Mouse (Mus musculus) mature B cell (primary cell): ENCODE data around the gene Kctd7.

Source experiments
- in situ Hi-C: fragments of 300-500 bp; cut with MboI; formaldehyde crosslinking; loops from 2 replicates; pipeline ENCODE4 v1.14.3; 2019

Kctd7 gene

DNA sequence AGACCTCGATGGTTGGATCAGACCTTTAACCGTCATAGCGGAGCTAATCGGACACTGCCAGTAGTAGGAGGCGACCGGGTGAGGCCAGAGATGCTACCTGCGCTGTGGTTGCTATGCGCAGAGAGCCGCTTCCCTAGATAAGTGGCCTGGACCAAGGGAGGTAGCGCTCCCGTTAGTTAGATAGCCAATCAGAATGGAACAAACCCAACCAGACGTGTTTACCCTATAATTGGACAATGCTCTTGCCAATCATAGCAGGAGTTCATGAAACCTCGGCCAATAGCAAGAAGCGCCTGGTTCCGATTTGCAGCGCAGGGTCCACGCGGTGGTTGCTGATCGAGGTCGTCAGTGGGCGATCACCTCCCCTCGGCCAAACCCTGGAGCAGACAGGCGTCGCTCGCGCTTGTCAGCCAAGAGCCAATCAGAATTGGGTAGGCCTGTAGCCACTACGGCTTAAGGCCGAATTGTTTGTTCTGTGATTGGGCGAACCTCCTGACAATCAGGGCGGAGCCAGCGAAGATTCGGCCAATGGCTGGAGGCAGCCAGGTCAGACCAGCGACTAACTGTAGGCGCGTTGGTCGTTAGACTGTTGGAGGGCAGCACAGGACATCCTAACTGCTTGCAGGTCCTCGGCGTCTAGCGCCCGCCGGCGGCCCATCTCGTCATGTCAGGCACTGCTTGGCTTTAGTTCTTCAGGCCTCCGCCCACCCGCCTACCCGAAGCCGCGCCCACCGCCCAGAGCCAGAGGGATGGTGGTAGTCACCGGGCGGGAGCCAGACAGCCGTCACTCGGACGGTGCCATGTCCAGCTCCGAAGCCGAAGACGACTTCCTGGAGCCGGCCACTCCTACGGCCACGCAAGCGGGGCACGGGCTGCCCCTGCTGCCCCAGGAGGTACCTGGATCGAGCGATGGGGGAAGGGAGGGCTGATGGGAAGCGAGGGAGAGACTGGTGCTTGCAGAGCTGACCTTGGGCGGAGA, at the start of gene Kctd7:
Gene Kctd7, plus strand, starts transcription at position 528 of the 979 bp plus-strand sequence.
- in situ Hi-C loops: loop anchor here (25.0 kb wide), 1 partner anchor 107 kb away; the partner anchor contains the start of genes Asl and Crcp

DNA sequence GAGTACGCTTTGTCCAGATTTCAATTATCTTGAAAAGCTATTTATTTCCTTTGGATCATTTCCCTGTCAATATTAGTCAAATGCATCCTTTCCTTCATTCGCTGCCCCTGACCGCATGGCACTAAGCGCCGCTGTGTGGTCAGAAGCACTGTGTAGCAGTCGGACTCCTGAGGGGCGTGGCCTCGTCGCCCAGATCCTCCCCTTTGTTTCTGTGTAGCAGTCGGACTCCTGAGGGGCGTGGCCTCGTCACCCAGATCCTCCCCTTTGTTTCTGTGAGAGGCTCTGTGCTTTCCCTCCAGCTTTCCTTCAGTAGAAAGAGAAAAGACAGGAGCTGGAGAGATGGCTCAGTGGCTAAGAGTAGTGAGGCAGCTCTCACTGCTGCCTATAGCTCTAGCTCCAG, 47.9 kb upstream of the Kctd7 start:
- in situ Hi-C loops: no loop called here

DNA sequence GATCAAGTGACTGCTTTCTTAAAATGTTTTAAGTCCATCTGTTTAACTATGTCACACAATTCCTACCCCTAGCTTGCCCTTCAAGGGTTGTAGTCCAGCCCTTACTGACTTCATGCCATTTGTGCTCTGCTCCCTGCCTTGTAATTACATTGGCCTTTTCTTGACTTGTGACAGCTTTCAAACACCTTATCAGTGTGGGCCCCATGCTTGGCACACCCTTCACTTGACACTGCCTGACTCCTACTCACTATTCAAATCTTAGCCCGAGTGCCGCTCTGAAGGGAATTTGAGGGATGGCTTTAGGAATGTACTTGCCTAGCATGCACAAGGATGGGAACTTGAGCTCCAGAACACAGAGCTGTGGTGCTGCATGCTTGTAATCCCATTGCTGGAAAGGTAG, 46.8 kb upstream of the Kctd7 start:
- in situ Hi-C loops: no loop called here

DNA sequence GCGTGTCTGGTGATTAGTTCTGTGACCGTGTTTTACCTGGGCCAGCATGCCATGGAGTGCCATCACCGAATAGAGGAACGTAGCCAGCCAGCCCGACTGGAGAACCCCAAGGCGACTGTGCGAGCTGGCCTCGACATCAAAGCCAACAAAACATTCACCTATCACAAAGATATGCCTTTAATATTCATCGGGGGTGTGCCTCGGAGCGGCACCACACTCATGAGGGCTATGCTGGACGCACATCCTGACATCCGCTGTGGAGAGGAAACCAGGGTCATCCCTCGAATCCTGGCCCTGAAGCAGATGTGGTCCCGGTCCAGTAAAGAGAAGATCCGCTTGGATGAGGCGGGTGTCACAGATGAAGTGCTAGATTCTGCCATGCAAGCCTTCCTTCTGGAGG, 42.9 kb upstream of the Kctd7 start:
- in situ Hi-C loops: no loop called here

DNA sequence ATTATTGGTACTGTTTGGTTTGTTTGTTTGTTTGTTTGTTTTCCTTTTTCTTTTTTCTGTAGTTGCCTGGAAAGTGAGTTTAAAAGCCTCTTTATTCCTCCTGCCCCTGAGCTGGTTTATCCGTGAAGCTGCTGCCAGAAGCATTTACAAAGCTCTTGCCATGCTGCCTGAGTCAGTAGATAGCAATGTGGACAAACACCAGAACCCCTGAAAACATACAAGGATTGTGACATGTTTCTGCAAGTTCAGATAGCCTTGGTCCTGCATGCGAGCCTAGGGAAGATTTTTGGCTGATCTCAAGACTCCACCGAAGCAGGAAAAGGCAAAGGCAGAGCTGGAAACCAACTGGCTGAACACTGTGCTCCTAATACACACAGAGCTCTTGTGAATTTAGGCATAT, 35.3 kb upstream of the Kctd7 start:
- in situ Hi-C loops: no loop called here

DNA sequence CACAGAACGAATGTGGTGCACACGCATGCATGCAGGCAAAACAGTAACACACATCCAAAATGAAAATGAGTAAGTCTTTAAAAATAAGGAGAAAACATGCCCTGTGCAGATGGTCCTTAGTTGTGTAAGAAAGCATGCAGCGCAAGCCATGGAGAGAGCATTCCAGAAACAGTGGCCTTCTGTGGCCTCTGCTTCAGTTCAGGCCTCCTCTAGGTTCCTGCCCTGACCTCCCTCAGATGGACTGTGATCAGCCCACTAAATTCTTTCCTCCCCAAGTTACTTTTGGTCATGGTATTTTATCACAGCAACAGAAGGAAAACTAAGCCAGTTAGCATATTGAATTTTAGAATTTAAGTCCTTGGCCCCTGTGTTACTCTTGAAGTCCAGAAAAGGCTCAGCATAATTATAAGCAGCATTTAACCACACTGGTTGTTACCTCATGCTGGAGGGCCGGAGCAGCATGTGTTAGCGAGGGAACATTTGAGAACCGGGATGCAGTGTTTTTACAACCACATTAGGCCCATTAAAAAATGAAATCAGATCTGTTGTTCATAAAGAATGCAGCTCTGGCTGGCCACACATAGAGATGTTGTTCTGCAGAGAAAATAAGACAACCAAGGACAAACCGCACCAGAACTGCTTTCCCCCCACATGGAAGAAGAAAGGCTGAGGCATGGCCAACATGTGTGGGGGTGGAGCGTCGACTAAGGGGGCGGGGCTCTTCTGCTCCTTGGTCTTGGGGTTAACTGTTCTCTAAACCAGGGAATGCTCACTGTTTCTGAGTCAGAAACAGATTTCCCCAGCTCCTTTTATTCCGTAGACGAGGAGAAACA, 33.8 kb upstream of the Kctd7 start:
- in situ Hi-C loops: no loop called here

DNA sequence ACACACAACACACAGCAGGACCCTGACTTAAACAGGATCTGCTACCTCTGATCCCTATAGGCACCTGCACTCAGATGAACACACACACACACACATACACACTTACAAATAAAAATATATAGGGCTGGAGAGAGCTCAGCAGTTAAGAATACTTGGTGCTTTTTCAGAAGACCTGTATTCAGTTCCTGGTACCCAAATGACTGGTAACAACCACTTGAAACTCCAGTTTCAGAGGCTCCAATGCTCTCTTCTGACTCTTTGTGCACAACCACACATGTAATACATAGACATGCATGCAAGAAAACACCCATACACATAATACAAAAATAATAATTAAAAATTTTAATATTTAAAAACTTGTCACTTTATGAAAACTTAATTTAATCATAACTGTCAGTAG, 32.0 kb upstream of the Kctd7 start:
- in situ Hi-C loops: no loop called here

DNA sequence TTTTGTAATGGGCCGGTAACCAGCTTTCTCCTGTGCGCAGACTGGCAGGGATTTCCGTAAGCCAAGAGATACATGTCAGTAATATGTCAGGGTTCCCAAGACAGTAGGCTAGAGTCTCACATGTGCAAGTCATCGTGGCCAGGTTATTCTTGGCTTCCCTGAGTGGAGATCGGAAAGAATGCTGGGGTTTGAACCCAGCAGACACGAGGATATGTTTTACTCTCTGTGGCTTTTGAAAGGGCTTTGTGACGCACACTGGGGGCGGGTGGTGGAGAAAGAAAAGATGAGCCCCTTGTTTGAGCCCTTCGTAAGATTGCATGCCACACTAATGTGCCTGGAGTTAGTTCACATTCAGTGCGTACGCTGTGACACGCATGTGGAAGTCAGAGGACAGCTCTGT, 28.5 kb upstream of the Kctd7 start:
- in situ Hi-C loops: no loop called here

DNA sequence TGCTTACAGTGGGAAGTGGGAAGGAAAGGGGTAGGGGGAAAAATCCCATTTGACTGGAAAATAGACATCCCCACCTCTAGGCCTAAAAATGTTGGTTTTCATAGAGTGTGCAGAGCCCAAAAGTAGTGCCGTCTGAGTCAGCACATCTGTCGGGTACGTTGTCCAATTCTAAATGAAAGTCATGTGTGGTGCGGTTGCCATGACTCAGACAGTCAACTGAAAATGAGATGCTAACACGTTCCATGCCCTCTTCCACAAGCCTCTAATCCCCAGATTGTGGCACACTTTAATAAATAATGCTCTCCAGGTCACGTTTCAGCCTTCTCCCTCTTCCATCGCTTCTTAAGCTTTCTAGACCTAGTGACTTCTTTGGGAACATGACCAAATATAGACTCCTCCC, 27.8 kb upstream of the Kctd7 start:
- in situ Hi-C loops: no loop called here

DNA sequence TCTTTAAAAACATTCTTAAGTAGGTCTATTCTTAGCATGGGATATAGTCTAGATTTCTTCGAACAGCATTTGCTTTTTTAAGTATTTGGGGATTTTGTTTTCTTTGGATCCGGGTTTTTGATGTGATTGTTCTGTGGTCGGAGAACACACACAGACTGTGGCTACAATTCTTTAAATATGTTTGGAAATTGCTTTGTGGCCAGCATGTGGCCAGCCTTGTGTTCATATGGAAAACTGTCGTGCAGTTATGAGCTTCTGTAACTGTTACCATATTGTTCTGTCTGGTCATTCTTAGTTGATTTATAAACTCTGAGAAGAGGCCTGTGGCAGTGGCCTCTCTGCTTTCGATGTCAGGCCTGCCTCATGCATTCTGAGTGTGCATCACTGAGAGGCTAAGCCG, 26.7 kb upstream of the Kctd7 start:
- in situ Hi-C loops: no loop called here

DNA sequence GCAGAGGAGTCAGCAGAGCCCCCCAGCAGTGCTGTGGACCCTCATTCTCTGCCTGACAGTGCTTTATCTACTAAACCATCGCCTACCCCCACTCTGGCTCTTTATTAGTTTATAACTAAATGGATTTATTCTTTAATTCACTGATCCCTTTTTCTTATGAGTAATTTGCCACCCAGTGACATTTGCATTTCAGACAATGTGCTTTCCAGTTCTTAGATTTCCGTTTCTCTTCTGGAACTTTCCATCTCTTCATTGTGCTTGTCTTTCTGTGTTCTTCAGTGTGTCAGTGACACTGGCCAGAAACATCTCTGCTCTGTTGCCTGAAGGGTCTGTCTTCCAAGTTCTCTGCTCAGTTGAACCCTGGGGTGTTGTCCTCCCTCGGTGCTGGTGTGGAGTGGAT, 25.4 kb upstream of the Kctd7 start:
- in situ Hi-C loops: no loop called here

DNA sequence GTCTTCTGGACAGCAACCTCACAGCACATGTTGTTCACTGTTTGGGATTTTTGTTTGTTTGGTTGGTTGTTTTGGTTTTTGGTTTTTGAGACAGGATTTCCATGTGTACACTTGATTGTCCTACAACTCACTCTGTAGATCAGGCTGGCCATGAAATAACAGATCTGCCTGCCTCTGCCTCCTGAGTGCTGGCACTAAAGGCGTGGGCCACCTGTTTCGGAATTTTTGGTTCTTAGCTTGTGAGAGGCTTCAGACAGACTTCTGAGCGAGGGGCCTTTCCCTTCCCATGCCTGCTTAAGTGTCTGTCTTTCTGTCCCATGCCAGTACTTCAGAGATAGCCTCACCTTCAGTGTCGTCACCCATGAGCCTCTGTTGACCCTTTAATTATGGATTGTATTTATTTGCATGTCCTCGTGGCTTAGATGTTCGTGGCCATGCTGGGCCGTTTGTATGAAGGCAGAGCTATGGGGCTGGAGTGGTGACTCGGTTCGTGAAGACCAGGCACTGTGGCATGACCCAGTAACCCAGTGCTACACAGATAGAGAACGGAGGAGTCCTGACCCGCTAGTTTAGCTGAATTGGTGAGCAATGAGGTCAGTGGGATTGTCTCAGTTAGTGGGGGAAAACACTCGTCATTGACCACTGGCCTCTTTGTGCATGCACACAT, 24.5 kb upstream of the Kctd7 start:
- in situ Hi-C loops: no loop called here

DNA sequence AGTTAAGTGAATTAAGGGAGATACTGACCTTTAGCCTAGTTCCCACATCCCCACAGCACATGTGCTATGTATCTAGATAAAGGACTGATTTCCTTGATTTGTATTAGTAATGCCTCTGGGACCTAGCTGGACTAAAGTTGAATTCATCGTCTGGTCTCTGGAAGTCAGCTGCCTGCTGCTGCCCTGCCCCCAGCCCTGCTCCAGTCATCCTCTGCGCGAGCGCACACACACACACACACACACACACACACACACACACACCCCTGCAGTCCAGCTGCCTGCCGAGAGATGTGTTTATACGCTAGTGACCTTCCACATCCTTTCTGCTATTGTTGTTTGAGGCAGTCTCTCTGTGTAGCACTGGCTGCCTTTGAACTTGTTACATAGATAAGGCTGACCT, 23.8 kb upstream of the Kctd7 start:
- in situ Hi-C loops: no loop called here

DNA sequence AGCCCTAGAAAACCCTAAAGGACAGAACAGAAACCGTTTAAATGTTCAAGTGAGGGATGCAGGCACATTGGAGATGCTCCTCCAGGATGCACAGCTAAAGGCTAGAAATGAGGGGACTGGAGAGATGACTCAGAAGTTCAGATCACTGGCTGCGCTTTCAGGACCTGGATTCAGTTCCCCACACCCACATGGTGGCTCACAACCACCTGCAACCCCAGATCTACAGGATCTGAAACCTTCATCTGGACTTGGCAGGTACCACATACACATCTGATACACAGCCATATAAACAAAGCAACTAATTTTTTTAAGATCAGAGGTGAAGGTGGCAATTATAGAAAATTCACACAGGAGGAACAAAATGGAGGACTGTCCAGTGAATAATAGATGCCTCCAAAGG, 22.3 kb upstream of the Kctd7 start:
- in situ Hi-C loops: no loop called here

DNA sequence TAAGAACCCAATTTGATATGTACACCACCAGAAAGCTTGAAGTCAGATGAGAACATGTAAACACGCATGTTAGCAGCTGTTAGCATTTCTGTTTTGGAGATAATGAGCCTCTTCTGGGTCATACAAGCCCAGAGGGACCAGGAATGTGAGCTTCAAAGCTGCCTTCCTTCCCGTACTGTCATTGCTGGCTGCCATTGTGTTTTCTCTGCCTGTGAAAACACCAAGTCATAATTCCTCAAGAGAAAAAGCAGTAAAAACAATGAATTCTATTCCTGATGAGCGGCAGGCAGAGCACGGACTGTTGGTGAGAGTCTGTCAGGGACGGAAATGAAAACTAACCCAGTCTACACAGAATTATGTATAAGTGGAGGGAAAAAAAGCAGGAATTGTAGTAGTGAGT, 20.4 kb upstream of the Kctd7 start:
- in situ Hi-C loops: no loop called here

DNA sequence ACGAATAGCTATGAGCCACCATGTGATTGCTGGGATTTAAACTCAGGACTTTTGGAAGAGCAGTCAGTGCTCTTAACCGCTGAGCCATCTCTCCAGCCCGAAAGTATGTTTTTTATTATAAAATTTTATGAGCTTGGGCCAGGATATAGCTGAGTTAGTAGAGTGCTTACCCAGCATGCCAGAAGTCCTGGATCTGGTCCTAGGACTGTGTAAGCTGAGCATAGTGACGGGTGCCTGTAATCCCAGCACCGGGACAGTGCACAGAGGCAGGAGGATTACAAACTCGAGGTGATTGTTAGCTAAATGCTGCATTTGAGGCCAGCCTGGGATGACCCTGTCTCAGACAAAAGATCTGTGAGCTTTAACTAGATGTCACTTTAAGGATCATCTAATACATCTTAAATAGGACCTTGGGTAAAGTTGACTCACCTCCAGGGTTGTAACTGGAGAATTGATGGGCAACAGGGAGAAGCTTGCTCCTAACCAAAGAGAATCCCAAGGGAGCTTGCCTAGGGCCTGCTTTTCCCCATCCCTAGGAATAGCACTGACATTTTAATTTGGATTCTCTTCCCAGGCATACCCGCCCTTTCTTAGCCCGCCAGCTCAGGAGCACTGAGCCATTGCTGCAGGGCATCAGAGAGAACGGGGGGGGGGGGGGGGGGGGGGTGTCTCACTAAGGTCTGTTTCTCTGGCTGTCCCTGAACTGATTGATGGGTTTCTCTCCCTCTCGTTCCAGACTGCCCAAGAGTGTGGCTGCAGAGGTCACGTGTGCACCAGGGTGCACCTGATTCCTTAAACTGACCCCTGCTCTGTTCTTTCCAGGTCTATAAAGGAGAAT, 15.8 kb upstream of the Kctd7 start:
- in situ Hi-C loops: loop anchor here (25.0 kb wide), 1 partner anchor 92 kb away; the partner anchor contains the start of genes Asl and Crcp

DNA sequence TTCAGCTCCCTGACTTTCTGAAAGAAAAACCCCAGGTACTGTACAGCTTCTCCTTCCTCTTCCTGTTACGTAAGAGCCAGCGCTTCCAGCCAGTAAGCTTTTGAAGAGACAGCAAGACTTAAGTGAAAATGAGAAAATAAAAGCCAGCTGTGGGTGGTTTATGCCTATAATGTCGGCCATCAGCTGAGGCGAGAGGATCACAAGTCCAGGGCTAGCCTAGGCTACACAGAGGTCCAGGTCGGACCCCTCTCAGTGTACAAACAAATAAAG, 15.2 kb upstream of the Kctd7 start:
- in situ Hi-C loops: loop anchor here (25.0 kb wide), 1 partner anchor 92 kb away; the partner anchor contains the start of genes Asl and Crcp

DNA sequence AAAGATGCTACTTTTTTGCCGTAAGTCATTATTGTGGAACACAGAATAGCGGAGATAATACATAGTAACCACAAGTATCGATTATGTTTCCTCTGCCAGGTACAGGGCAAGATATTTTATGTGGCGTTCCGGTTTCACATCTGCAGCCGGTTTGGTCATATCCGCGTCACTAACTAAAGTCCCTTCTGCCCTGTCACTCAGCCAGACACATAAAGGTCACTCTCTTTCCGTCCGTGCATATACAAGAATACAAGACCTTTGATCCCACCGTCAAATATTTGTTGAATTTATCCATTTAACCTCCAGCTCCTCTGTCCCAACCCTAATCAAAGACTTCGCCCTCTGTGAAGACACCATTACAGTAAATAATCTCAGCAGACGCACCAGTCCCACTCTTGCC, 8.1 kb upstream of the Kctd7 start:
- in situ Hi-C loops: loop anchor here (25.0 kb wide), 1 partner anchor 99 kb away; the partner anchor contains the start of genes Asl and Crcp

DNA sequence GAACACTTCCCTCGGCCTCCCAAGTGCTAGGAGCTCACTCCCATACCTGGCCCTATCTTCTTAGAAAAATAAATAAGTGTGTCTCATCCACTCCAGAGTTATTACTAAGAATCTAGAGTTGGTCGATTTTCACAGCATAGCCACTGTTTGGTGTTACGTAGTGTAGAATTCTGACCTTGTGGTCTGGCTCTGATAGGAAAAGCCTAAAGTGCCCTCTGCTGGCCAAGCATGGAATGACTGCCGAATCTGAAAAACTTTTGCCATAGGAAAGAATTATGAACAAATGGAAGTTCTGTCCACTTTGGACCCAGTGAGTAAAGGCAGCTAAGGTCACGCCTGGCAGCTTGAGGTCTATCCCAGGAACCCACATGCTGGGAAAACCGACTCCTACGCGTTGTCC, 5.3 kb upstream of the Kctd7 start:
- in situ Hi-C loops: loop anchor here (25.0 kb wide), 1 partner anchor 102 kb away; the partner anchor contains the start of genes Asl and Crcp

DNA sequence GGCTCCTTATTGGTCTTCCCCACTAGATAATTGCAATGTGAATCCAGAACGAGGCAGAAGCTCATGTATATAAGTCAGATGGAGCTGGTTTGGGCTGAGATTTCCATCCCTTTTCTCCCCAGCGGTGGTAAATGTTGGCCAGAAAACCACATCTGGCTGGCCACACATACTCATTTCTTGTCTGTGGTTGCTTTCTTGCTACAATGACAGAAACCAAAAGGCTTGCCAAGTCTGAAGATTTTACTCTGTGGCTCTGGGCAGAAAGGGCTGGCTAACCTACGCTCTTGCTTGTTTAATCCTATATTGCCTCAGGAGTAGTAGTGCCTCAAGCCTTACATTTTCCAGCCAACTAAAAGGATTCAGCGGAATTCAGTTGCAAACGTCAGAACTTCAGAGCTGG, 3.5 kb upstream of the Kctd7 start:
- in situ Hi-C loops: loop anchor here (25.0 kb wide), 1 partner anchor 104 kb away; the partner anchor contains the start of genes Asl and Crcp

DNA sequence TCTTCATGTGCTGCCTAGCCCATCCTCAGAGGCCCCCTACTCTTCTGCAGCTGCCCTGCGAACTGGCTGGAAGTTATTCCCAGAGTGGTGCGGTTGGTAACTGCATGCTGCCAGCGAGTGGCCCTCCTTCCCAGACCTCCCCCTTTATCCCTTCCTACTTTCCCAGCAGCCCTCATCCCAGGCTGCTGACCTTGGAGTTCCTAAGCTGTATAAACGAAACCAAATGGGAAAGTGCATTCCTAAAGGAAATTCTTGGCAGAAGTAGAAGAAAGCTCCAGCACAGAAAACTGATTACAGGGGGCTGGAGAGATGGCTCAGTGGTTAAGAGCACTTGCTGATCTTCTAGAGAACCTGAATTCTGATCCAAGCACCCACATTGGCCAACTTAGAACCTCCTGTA, 2.6 kb upstream of the Kctd7 start:
- in situ Hi-C loops: loop anchor here (25.0 kb wide), 1 partner anchor 105 kb away; the partner anchor contains the start of genes Asl and Crcp
